In genomic region chr7:109454856-109455255, GRCm38 (mm10) we compare ENCODE assay signal across 31 mouse cellular contexts. TPM values are rescaled to one million over a fixed set of nuclear protein-coding genes. Genes with fewer than 3 reads are reported as not detected.
"Had no signal": no experiment of that assay in that cellular context is flagged by ENCODE, and none has a peak within 500 bp of the region (broad histone marks: within the 10 kb centered on the region; RNA-seq: fewer than 3 reads in every experiment).

No protein-coding gene starts in this region.

- H3K4me3 ChIP-seq: heart, embryonic 10.5 days; heart, embryonic 13.5 days; heart, embryonic 15.5 days; hindbrain, embryonic 13.5 days; hindbrain, embryonic 15.5 days; kidney, embryonic 15.5 days; limb, embryonic 13.5 days; limb, embryonic 15.5 days; liver, embryonic 13.5 days; liver, embryonic 15.5 days had no signal

- H3K27ac ChIP-seq: heart, embryonic 10.5 days; heart, embryonic 13.5 days; heart, embryonic 15.5 days; hindbrain, embryonic 13.5 days; hindbrain, embryonic 15.5 days; hindbrain, postnatal 0 days; kidney, embryonic 15.5 days; kidney, postnatal 0 days; limb, embryonic 13.5 days; limb, embryonic 15.5 days; liver, embryonic 13.5 days; liver, embryonic 15.5 days had no signal

- DNase-seq: gastrocnemius, postnatal 14 days; gastrocnemius, postnatal 36 days; heart, adult 18-20 months; heart, postnatal 14 days; heart, postnatal 36 days; kidney, adult 11 months; kidney, adult 2 months; kidney, adult 9 months; kidney, postnatal 14 days; kidney, postnatal 36 days; layer of hippocampus, adult 9-11 months; layer of hippocampus, postnatal 36 days; left cerebral cortex, postnatal 4 days; liver, embryonic 13.5 days; lung, adult 18-20 months had no signal

- H3K9me3 ChIP-seq: heart, embryonic 10.5 days; heart, embryonic 13.5 days; heart, embryonic 15.5 days; hindbrain, embryonic 13.5 days; hindbrain, embryonic 15.5 days; kidney, embryonic 15.5 days; limb, embryonic 13.5 days; limb, embryonic 15.5 days; liver, embryonic 13.5 days; liver, embryonic 15.5 days had no signal

- H3K4me1 ChIP-seq: heart, embryonic 13.5 days; heart, embryonic 15.5 days; hindbrain, embryonic 13.5 days; hindbrain, embryonic 15.5 days; kidney, embryonic 15.5 days; limb, embryonic 15.5 days; liver, embryonic 13.5 days had no signal

- H3K36me3 ChIP-seq: heart, embryonic 10.5 days; heart, embryonic 13.5 days; heart, embryonic 15.5 days; hindbrain, embryonic 13.5 days; hindbrain, embryonic 15.5 days; kidney, embryonic 15.5 days; limb, embryonic 13.5 days; limb, embryonic 15.5 days; liver, embryonic 13.5 days; liver, embryonic 15.5 days had no signal

- H3K27me3 ChIP-seq: hindbrain, embryonic 13.5 days; hindbrain, embryonic 15.5 days; limb, embryonic 13.5 days; limb, embryonic 15.5 days; liver, embryonic 13.5 days; liver, embryonic 15.5 days had no signal

- H3K4me2 ChIP-seq: heart, embryonic 13.5 days; heart, embryonic 15.5 days; hindbrain, embryonic 13.5 days; hindbrain, embryonic 15.5 days; kidney, embryonic 15.5 days; limb, embryonic 13.5 days; limb, embryonic 15.5 days; liver, embryonic 13.5 days; liver, embryonic 15.5 days had no signal

- ATAC-seq: hindbrain, postnatal 0 days; intestine, embryonic 16.5 days had no signal

- H3K9ac ChIP-seq: heart, embryonic 13.5 days; heart, embryonic 15.5 days; hindbrain, embryonic 13.5 days; hindbrain, embryonic 15.5 days; kidney, embryonic 15.5 days; limb, embryonic 13.5 days; limb, embryonic 15.5 days; liver, embryonic 13.5 days; liver, embryonic 15.5 days had no signal

RNA-seq across cellular contexts. Expression of gene Stk33, which starts 16.0 kb away (rescaled TPM):
- polyA plus RNA-seq: large intestine, adult 2 months; liver, adult 2 months; liver, embryonic 13.5 days had no signal

RNA-seq across cellular contexts. Expression of gene Trim66, which starts 53.1 kb away (rescaled TPM):
- polyA plus RNA-seq: heart, embryonic 13.5 days; heart, embryonic 15.5 days; heart, postnatal 0 days; kidney, embryonic 15.5 days; limb, embryonic 11.5 days; liver, embryonic 15.5 days had no signal
